ENCODE assay signal across 9 mouse cellular contexts in the genomic region with DNA sequence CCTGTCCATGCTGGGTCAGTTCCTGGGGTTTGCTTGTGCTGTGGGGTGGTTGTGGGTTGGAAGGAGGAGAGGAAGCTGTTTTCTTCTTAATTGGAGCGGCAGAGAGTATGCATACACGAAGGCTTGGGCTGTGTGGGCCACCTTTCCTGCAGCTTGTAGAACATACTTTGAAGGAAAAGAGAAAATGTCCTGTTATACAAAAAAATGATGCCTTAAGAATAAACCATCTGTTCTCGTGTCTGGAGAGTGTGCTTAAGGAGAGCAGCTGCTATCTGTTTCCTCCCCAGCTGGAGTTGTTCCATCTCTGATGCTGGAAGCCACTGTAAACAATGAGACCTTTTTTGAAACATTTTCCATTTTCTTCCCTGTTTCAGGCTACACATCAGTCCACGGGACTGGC.
A peak's percentile ranks its signal among the peaks of the same experiment; 100 is the strongest.
DNase-seq lines count a peak whose midpoint lies in the region; ATAC-seq lines count a peak whose summit lies in the region.
"Had no signal": no experiment of that assay in that cellular context is flagged by ENCODE, and none has a peak within 500 bp of the region (broad histone marks: within the 10 kb centered on the region; RNA-seq: fewer than 3 reads in every experiment).

No protein-coding gene starts in this region.

- no peak overlapping the region for H3K4me2 ChIP-seq in hindbrain, embryonic 15.5 days
- H3K4me2 ChIP-seq in hindbrain, embryonic 12.5 days (replicated peaks), result no peak overlapping the region
- no peak overlapping the region for H3K4me2 ChIP-seq in embryonic facial prominence, embryonic 13.5 days
- H3K4me2 ChIP-seq: midbrain, embryonic 12.5 days had no signal

- H3K4me3 ChIP-seq in hindbrain, embryonic 15.5 days, result no peak overlapping the region
- H3K4me3 ChIP-seq in hindbrain, embryonic 12.5 days, result no peak overlapping the region
- H3K4me3 ChIP-seq in embryonic facial prominence, embryonic 13.5 days, result no peak overlapping the region
- H3K4me3 ChIP-seq: midbrain, embryonic 12.5 days had no signal

- no peak overlapping the region for H3K9ac ChIP-seq in hindbrain, embryonic 15.5 days
- H3K9ac ChIP-seq in hindbrain, embryonic 12.5 days, result no peak overlapping the region
- H3K9ac ChIP-seq in embryonic facial prominence, embryonic 13.5 days, result no peak overlapping the region
- H3K9ac ChIP-seq: midbrain, embryonic 12.5 days had no signal

- no peak for ATAC-seq in hindbrain, embryonic 15.5 days (ENCODE audit: low FRiP score, low read depth)
- ATAC-seq in hindbrain, embryonic 12.5 days (ENCODE audit: low FRiP score), result no peak
- ATAC-seq in embryonic facial prominence, embryonic 13.5 days (ENCODE audit: insufficient number of reproducible peaks, insufficient read depth, low FRiP score, low TSS enrichment, low read depth), result no peak

- 0 out of 2 replicates have a peak, but pooled peaks cover 8% of the 10 kb centered on the region for H3K4me1 ChIP-seq in hindbrain, embryonic 15.5 days (replicated peaks)
- no peaks in the 10 kb centered on the region; the same call in 1 of the 2 replicates for H3K4me1 ChIP-seq in hindbrain, embryonic 12.5 days
- H3K4me1 ChIP-seq in embryonic facial prominence, embryonic 13.5 days, result peaks cover 16% of the 10 kb centered on the region
- H3K4me1 ChIP-seq: midbrain, embryonic 12.5 days had no signal

- WGBS in hindbrain, embryonic 15.5 days, result 66% methylated on average over 4 of the region's 4 CpGs
- WGBS in hindbrain, embryonic 12.5 days, result 72% methylated on average over 4 of the region's 4 CpGs
- WGBS in embryonic facial prominence, embryonic 13.5 days, result 52% methylated on average over 4 of the region's 4 CpGs

- no peaks in the 10 kb centered on the region for H3K27me3 ChIP-seq in hindbrain, embryonic 15.5 days
- H3K27me3 ChIP-seq in hindbrain, embryonic 12.5 days, result no peaks in the 10 kb centered on the region
- H3K27me3 ChIP-seq in embryonic facial prominence, embryonic 13.5 days, result no peaks in the 10 kb centered on the region
- H3K27me3 ChIP-seq: midbrain, embryonic 12.5 days had no signal

- peak; percentile 44 for DNase-seq in heart, postnatal 4 days
- peak; percentile 39 for DNase-seq in lung, postnatal 25 days (ENCODE audit: low spot score)
- DNase-seq in adrenal gland, postnatal 4 days (ENCODE audit: low spot score in 2 of 2), result no peak
- DNase-seq in liver, result no peak
- DNase-seq in gastrocnemius, postnatal 10 days, result no peak

- no peaks in the 10 kb centered on the region for H3K9me3 ChIP-seq in hindbrain, embryonic 15.5 days
- H3K9me3 ChIP-seq in hindbrain, embryonic 12.5 days (replicated peaks), result no peaks in the 10 kb centered on the region
- H3K9me3 ChIP-seq in embryonic facial prominence, embryonic 13.5 days, result peaks cover 5% of the 10 kb centered on the region; the same call in 1 of the 2 replicates
- H3K9me3 ChIP-seq: midbrain, embryonic 12.5 days had no signal

- 0 out of 2 replicates have a peak overlapping the region, but pooled peaks have one; percentile 1 for H3K27ac ChIP-seq in hindbrain, embryonic 15.5 days (replicated peaks)
- no peak overlapping the region for H3K27ac ChIP-seq in hindbrain, embryonic 12.5 days
- peak overlapping the region; percentile 60; the same call in 1 of the 2 replicates for H3K27ac ChIP-seq in embryonic facial prominence, embryonic 13.5 days
- H3K27ac ChIP-seq: midbrain, embryonic 12.5 days had no signal

- no peaks in the 10 kb centered on the region for H3K36me3 ChIP-seq in hindbrain, embryonic 15.5 days
- H3K36me3 ChIP-seq in hindbrain, embryonic 12.5 days, result no peaks in the 10 kb centered on the region
- peaks cover 16% of the 10 kb centered on the region; the same call in 1 of the 2 replicates for H3K36me3 ChIP-seq in embryonic facial prominence, embryonic 13.5 days
- H3K36me3 ChIP-seq: midbrain, embryonic 12.5 days had no signal

Comparison
In these comparisons a context has a peak if more than half of its experiments do, and no peak if none do; other contexts are left out.
1. DNase-seq: peak in heart, postnatal 4 days (single experiment) and lung, postnatal 25 days (single experiment); none in adrenal gland, postnatal 4 days (0 of 2), liver (single experiment) and gastrocnemius, postnatal 10 days (single experiment).